ENCODE assay signal across 8 mouse cellular contexts in the genomic region with DNA sequence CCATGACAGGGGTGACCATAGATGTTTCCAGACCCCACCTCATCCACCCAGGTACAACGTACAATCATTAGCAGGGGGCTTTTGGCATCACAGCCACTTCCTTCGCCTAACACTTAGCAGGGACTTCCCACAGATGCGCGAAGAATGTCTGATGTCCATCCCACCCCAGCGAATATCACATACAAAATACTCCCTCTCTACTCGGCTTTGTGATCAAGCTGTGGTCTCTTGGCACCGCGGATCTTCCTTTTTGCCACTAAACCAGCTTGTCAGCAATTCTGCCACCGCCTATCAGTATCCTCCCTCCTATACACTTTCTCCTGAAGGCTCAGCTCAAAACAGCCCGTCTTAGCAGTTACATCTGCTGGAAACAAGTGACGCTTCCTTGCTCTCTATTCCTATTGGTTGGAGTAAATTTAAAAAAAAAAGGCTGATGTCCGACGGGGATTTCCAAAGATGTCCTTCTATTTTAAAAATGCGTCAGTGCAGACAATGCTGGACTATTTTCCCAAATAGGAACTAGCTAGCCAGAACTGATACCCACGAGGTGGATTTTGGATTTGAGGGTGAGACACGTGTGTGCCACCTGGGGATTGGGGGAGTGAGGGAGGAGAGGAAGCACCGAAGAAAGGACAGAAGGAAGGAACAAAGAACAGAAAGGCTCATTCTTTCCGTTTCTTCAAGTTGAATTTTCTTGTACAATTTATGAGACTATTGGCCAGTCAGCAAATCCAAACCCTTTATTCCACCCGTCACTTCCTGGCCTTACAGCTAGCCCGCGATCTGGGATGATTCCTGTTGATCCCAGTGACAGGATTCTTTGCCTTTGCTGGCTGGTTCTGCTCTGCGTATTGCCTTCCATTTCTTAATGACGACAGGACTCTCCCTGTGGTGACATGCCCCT. TPM values are rescaled to one million over a fixed set of nuclear protein-coding genes. Genes with fewer than 3 reads are reported as not detected.
DNase-seq lines count a peak whose midpoint lies in the region; ATAC-seq and TF ChIP-seq lines count a peak whose summit lies in the region.
"Had no signal": no experiment of that assay in that cellular context is flagged by ENCODE, and none has a peak within 500 bp of the region (broad histone marks: within the 10 kb centered on the region; RNA-seq: fewer than 3 reads in every experiment).

No protein-coding gene starts in this region.

- peak overlapping the region; percentile 96 for H3K9ac ChIP-seq in CH12.LX (ENCODE audit: insufficient read depth, low read depth)
- H3K9ac ChIP-seq in hindbrain, embryonic 12.5 days, result 0 out of 2 replicates have a peak overlapping the region, but pooled peaks have one; percentile 9

- dilution Hi-C loops in CH12.LX (cut with MboI; ENCODE audit: extremely low pct_ligation_motif_present, extremely low pct_unique_long_range_greater_than_20kb, low sequenced_read_pairs), result no loop called here

- TF ChIP-seq RAD21 in CH12.LX (IDR thresholded peaks at IDR 0.05; ENCODE audit: low read depth, low read length), result no peak

- WGBS in hindbrain, embryonic 12.5 days, result 24% methylated on average over 23 of the region's 23 CpGs

- peaks cover 4 to 17% of the 10 kb centered on the region in 2 experiments for H3K36me3 ChIP-seq in CH12.LX (replicated peaks in 1 of 2; ENCODE audit: control insufficient read depth in 1 of 2, insufficient read depth in 1 of 2, low read length in 1 of 2)
- no peaks in the 10 kb centered on the region for H3K36me3 ChIP-seq in hindbrain, embryonic 12.5 days

- peaks cover 15% of the 10 kb centered on the region for H3K79me2 ChIP-seq in CH12.LX (replicated peaks; ENCODE audit: control insufficient read depth, extremely low read depth, insufficient read depth, poor library complexity, severe bottlenecking)

- ATAC-seq in hindbrain, embryonic 12.5 days (ENCODE audit: low FRiP score), result peak; percentile 81
- ATAC-seq in megakaryocyte progenitor cell, adult 5-6 weeks (replicated peaks; ENCODE audit: poor library complexity), result peak; percentile 79

- TF ChIP-seq EP300 in CH12.LX (IDR thresholded peaks at IDR 0.05; ENCODE audit: low read length), result peak; percentile 57; the same call in 1 of the 2 replicates

- DNase-seq in CH12.LX (ENCODE audit: extremely low read depth) (peak; percentile 93), R1 (ENCODE audit: low read depth, low spot score) (peak; percentile 66)
- peak; percentile 59 for DNase-seq in fibroblast of lung, adult 2 months (ENCODE audit: low read depth)
- peak; percentile 28 to 38 for DNase-seq in left cerebral cortex, adult 18-20 months (ENCODE audit: low spot score in 2 of 2)
- peak; percentile 65 to 68 for DNase-seq in spleen, adult 18-20 months

- no peaks in the 10 kb centered on the region for H3K27me3 ChIP-seq in CH12.LX (replicated peaks)
- H3K27me3 ChIP-seq in hindbrain, embryonic 12.5 days, result 0 out of 2 replicates have a peak, but pooled peaks cover 3% of the 10 kb centered on the region

- in situ Hi-C loops in CH12.LX (cut with MboI; ENCODE audit: low pct_ligation_motif_present, low pct_unique_long_range_greater_than_20kb, low sequenced_read_pairs), result no loop called here

- H3K4me2 ChIP-seq in CH12.LX (ENCODE audit: insufficient read depth, low read depth, poor library complexity, severe bottlenecking), result peak overlapping the region; percentile 78
- peak overlapping the region; percentile 51 for H3K4me2 ChIP-seq in hindbrain, embryonic 12.5 days (replicated peaks)

- H3K4me3 ChIP-seq in CH12.LX (replicated peaks in 1 of 3; ENCODE audit: low read depth in 2 of 3, low read length in 2 of 3, poor library complexity in 1 of 3), result peak overlapping the region; percentile 60 to 92 (median 72)
- peak overlapping the region; percentile 33 for H3K4me3 ChIP-seq in hindbrain, embryonic 12.5 days

- peak; percentile 67 for TF ChIP-seq POLR2A in CH12.LX (IDR thresholded peaks at IDR 0.05; ENCODE audit: low read depth, low read length)

- H3K4me1 ChIP-seq in CH12.LX (ENCODE audit: control insufficient read depth in 1 of 2, insufficient read depth in 2 of 2), result peaks cover 18 to 41% of the 10 kb centered on the region in 2 experiments
- 0 out of 2 replicates have a peak, but pooled peaks cover 2% of the 10 kb centered on the region for H3K4me1 ChIP-seq in hindbrain, embryonic 12.5 days

- TF ChIP-seq CTCF in CH12.LX (conservative IDR thresholded peaks at IDR 0.05 in 1 of 2, IDR thresholded peaks at IDR 0.05 in 1 of 2; ENCODE audit: low read depth in 2 of 2, low read length in 2 of 2), result no peak

- H3K9me3 ChIP-seq in CH12.LX (replicated peaks; ENCODE audit: low read length), result peaks cover 7% of the 10 kb centered on the region
- no peaks in the 10 kb centered on the region for H3K9me3 ChIP-seq in hindbrain, embryonic 12.5 days (replicated peaks)

- peak overlapping the region; percentile 96 for H3K27ac ChIP-seq in CH12.LX (ENCODE audit: insufficient read depth, low read depth)
- no peak overlapping the region for H3K27ac ChIP-seq in hindbrain, embryonic 12.5 days

TF ChIP-seq in CH12.LX, 34 proteins besides CTCF, POLR2A, EP300 and RAD21 (continues in another document):
- TF ChIP-seq SIN3A (IDR thresholded peaks at IDR 0.05; ENCODE audit: low read length), result no peak
- no peak for TF ChIP-seq SMC3 (IDR thresholded peaks at IDR 0.05; ENCODE audit: low read depth, low read length)
- peak; percentile 61; the same call in 1 of the 2 replicates for TF ChIP-seq NELFE (IDR thresholded peaks at IDR 0.05; ENCODE audit: low read depth, low read length)
- peak; percentile 57 for TF ChIP-seq JUND (conservative IDR thresholded peaks at IDR 0.05; ENCODE audit: low read depth, low read length)
- no peak for TF ChIP-seq KAT2A (IDR thresholded peaks at IDR 0.05; ENCODE audit: insufficient replicate concordance, low read length)
- TF ChIP-seq E2F4 (IDR thresholded peaks at IDR 0.05; ENCODE audit: insufficient replicate concordance, low read depth, low read length), result no peak
- TF ChIP-seq TCF12 (IDR thresholded peaks at IDR 0.05; ENCODE audit: low read depth, low read length), result no peak
- TF ChIP-seq MAZ (IDR thresholded peaks at IDR 0.05; ENCODE audit: low read depth, low read length), result no peak
- no peak for TF ChIP-seq RCOR1 (conservative IDR thresholded peaks at IDR 0.05; ENCODE audit: low read depth, low read length)
- no peak for TF ChIP-seq CHD1 (IDR thresholded peaks at IDR 0.05; ENCODE audit: low read depth, low read length)
- TF ChIP-seq ZKSCAN1 (IDR thresholded peaks at IDR 0.05; ENCODE audit: borderline replicate concordance, low read depth, low read length), result no peak; the same call in 1 of the 2 replicates
- peak; percentile 67 for TF ChIP-seq ETS1 (conservative IDR thresholded peaks at IDR 0.05; ENCODE audit: low read depth, low read length)
- no peak for TF ChIP-seq ELF1 (IDR thresholded peaks at IDR 0.05; ENCODE audit: low read depth, low read length)
- no peak for TF ChIP-seq GABPA (IDR thresholded peaks at IDR 0.05; ENCODE audit: insufficient replicate concordance, low read depth, low read length)
- peak; percentile 57 for TF ChIP-seq MAX (IDR thresholded peaks at IDR 0.05; ENCODE audit: low read length)
- no peak for TF ChIP-seq PAX5 (IDR thresholded peaks at IDR 0.05; ENCODE audit: low read length)
- TF ChIP-seq HCFC1 (IDR thresholded peaks at IDR 0.05; ENCODE audit: low read depth, low read length), result peak; percentile 9; the same call in 1 of the 2 replicates
- TF ChIP-seq ZMIZ1 (IDR thresholded peaks at IDR 0.05; ENCODE audit: low read depth, low read length), result no peak
- TF ChIP-seq ZC3H11A (IDR thresholded peaks at IDR 0.05; ENCODE audit: low read depth, low read length), result no peak
- peak; percentile 98 for TF ChIP-seq CHD2 (IDR thresholded peaks at IDR 0.05; ENCODE audit: low read length)

RNA-seq across cellular contexts. Expression of a gene that starts 8.5 kb away (rescaled TPM):
- 385 and 450 TPM in 2 replicates for total RNA-seq in CH12.LX (2012; rRNA removed)
- 481 and 488 TPM in 2 replicates for total RNA-seq in CH12.LX (2014; rRNA removed)
- polyA plus RNA-seq in CH12.LX (2012; ENCODE audit: insufficient read length, low read depth), result 930 and 958 TPM in 2 replicates
- 0.19 TPM in 1 of 2 replicates, not detected in the other for polyA plus RNA-seq in hindbrain, embryonic 12.5 days (2016; fragmentation: Nextera tagmentation; extraction: Ambion mirVana)
- 1 to 10 TPM; 4.5 to 5.9 TPM for total RNA-seq in left cerebral cortex, adult 18-20 months (2021)
- 30.1 and 37.9 TPM in 2 replicates for total RNA-seq in megakaryocyte progenitor cell, adult 5-6 weeks (2015)
- 10.3 and 24.6 TPM in 2 replicates for total RNA-seq in megakaryocyte progenitor cell, adult 5-6 weeks (2017)

RNA-seq across cellular contexts. Expression of a gene that starts 9.5 kb away (rescaled TPM):
- 574 and 629 TPM in 2 replicates for total RNA-seq in CH12.LX (2012; rRNA removed)
- total RNA-seq in CH12.LX (2014; rRNA removed), result 511 and 534 TPM in 2 replicates
- polyA plus RNA-seq in CH12.LX (2012; ENCODE audit: insufficient read length, low read depth), result 898 and 899 TPM in 2 replicates
- 1.5 and 1.7 TPM in 2 replicates for polyA plus RNA-seq in hindbrain, embryonic 12.5 days (2016; fragmentation: Nextera tagmentation; extraction: Ambion mirVana)
- total RNA-seq in left cerebral cortex, adult 18-20 months (2021), result 1 to 10 TPM; 4.0 to 6.0 TPM
- 5.0 and 5.6 TPM in 2 replicates for total RNA-seq in megakaryocyte progenitor cell, adult 5-6 weeks (2015)
- 11.2 and 17.2 TPM in 2 replicates for total RNA-seq in megakaryocyte progenitor cell, adult 5-6 weeks (2017)

RNA-seq across cellular contexts. Expression of a gene that starts 29.3 kb away (rescaled TPM):
- total RNA-seq in CH12.LX (2012; rRNA removed) (5.8 and 6.8 TPM in 2 replicates), CH12.LX (2014; rRNA removed) (10.9 and 12.2 TPM in 2 replicates)
- polyA plus RNA-seq in CH12.LX (2012; ENCODE audit: insufficient read length, low read depth), result 10.2 and 11.4 TPM in 2 replicates
- polyA plus RNA-seq in hindbrain, embryonic 12.5 days (2016; fragmentation: Nextera tagmentation; extraction: Ambion mirVana), result 0.06 TPM in 1 of 2 replicates, not detected in the other
- total RNA-seq in left cerebral cortex, adult 18-20 months (2021), result not detected
- 0.02 TPM in 1 of 2 replicates, not detected in the other for total RNA-seq in megakaryocyte progenitor cell, adult 5-6 weeks (2015)
- total RNA-seq in megakaryocyte progenitor cell, adult 5-6 weeks (2017), result not detected in 2 replicates
- total RNA-seq: layer of hippocampus, adult 18-20 months had no signal

RNA-seq across cellular contexts. Expression of a gene that starts 38.7 kb away (rescaled TPM):
- total RNA-seq in CH12.LX (2012; rRNA removed) (114 and 158 TPM in 2 replicates), CH12.LX (2014; rRNA removed) (105 and 119 TPM in 2 replicates)
- polyA plus RNA-seq in CH12.LX (2012; ENCODE audit: insufficient read length, low read depth), result 634 and 699 TPM in 2 replicates
- polyA plus RNA-seq in hindbrain, embryonic 12.5 days (2016; fragmentation: Nextera tagmentation; extraction: Ambion mirVana), result 1.5 and 1.7 TPM in 2 replicates
- 1 to 10 TPM; 3.2 to 5.2 TPM for total RNA-seq in left cerebral cortex, adult 18-20 months (2021)
- total RNA-seq in megakaryocyte progenitor cell, adult 5-6 weeks (2015), result 50.0 and 61.3 TPM in 2 replicates
- 45.2 and 81.5 TPM in 2 replicates for total RNA-seq in megakaryocyte progenitor cell, adult 5-6 weeks (2017)

RNA-seq across cellular contexts. Expression of a gene that starts 57.4 kb away (rescaled TPM):
- 8.4 and 13.7 TPM in 2 replicates for total RNA-seq in CH12.LX (2012; rRNA removed)
- total RNA-seq in CH12.LX (2014; rRNA removed), result 31.9 and 39.7 TPM in 2 replicates
- polyA plus RNA-seq in CH12.LX (2012; ENCODE audit: insufficient read length, low read depth), result 19.9 and 27.2 TPM in 2 replicates
- not detected in 2 replicates for polyA plus RNA-seq in hindbrain, embryonic 12.5 days (2016; fragmentation: Nextera tagmentation; extraction: Ambion mirVana)
- total RNA-seq in left cerebral cortex, adult 18-20 months (2021), result under 1 TPM; 0.40 to 0.44 TPM
- 6.6 and 13.1 TPM in 2 replicates for total RNA-seq in megakaryocyte progenitor cell, adult 5-6 weeks (2015)
- total RNA-seq in megakaryocyte progenitor cell, adult 5-6 weeks (2017), result 3.7 and 8.6 TPM in 2 replicates

Comparison
In these comparisons a context has a peak if more than half of its experiments do, and no peak if none do; other contexts are left out.
1. DNase-seq: peak in every context shown above with its lines; median percentile 93 in CH12.LX; 66 in spleen, adult 18-20 months; 66 in R1; 59 in fibroblast of lung, adult 2 months; 33 in left cerebral cortex, adult 18-20 months.
2. RNA of a gene that starts 8.5 kb away (total RNA-seq): 385 to 488 TPM in CH12.LX; 10.3 to 37.9 TPM in megakaryocyte progenitor cell, adult 5-6 weeks and 4.5 to 5.9 TPM in left cerebral cortex, adult 18-20 months; every median in the first group is over 4 times any median in the second.
3. RNA of a gene that starts 9.5 kb away (total RNA-seq): 511 to 629 TPM in CH12.LX; 5.0 to 17.2 TPM in megakaryocyte progenitor cell, adult 5-6 weeks and 4.0 to 6.0 TPM in left cerebral cortex, adult 18-20 months; every median in the first group is over 10 times any median in the second.
4. RNA of a gene that starts 29.3 kb away (total RNA-seq): 5.8 to 12.2 TPM in CH12.LX; 0.02 TPM in megakaryocyte progenitor cell, adult 5-6 weeks and not detected in left cerebral cortex, adult 18-20 months; every median in the first group is over 4 times any median in the second.